Mouse (Mus musculus) kidney, postnatal 10 days (tissue): Measurements from ENCODE around the gene Rxfp4.

Source experiments
- DNase-seq: peaks from one replicate; pipeline ENCODE4 v3.0.0; 2021; ENCODE audit warnings: mixed read lengths

The Rxfp4 gene

DNA sequence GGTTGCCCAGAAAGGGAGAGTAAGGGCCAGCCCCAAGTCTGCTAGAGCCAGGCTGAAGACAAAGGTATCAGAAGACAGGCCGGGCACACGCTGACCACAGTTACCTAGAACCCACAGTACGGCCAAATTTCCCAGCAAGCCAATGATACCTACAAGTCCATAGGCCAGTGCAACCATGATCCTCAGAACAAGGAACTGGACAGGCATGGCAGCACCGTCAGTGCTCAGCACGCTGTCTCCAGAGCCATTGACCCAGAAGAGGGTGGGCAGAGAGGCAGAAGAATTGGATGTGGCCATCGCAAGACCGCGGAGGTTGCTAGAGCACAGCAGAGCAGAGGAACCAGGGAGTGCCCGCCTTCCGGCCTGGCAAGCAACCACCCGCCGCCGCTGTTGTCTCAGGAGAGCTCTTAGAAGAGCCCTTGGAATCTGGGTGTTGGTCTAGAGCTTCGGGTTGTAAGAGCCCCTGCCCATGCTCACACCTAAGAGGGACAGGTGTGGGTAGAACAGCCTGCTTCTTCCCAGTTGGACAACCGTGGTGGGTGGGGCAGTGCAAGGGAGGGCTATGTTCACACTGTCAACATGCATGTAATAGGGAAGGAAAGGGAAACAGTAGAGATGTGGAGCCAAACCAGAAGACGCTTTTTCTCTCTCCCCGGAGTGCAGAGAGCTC, at the start of gene Rxfp4:
TSS of gene Rxfp4 (minus strand) at position 297 of the 670 bp plus-strand sequence.
- peak; percentile 11 for DNase-seq

- DNase-seq, result no peak
Measured at GRCm38 (mm10) chr3:88701222-88701621, 48.3 kb upstream of the Rxfp4 start.

GRCm38 (mm10) chr3:88700247-88700646, 47.3 kb upstream of the Rxfp4 start:
- no peak for DNase-seq

GRCm38 (mm10) chr3:88698834-88699233, 45.9 kb upstream of the Rxfp4 start:
- DNase-seq, result no peak

- DNase-seq, result no peak
Measured at GRCm38 (mm10) chr3:88698051-88698450, 45.1 kb upstream of the Rxfp4 start.

GRCm38 (mm10) chr3:88695545-88695944, 42.6 kb upstream of the Rxfp4 start:
- DNase-seq, result no peak

GRCm38 (mm10) chr3:88689079-88689478, 36.1 kb upstream of the Rxfp4 start:
- no peak for DNase-seq

- DNase-seq, result no peak
Measured at GRCm38 (mm10) chr3:88686734-88687611, 34.0 kb upstream of the Rxfp4 start.

- peak; percentile 72 for DNase-seq
Measured at GRCm38 (mm10) chr3:88685958-88686451, 33.1 kb upstream of the Rxfp4 start.

DNA sequence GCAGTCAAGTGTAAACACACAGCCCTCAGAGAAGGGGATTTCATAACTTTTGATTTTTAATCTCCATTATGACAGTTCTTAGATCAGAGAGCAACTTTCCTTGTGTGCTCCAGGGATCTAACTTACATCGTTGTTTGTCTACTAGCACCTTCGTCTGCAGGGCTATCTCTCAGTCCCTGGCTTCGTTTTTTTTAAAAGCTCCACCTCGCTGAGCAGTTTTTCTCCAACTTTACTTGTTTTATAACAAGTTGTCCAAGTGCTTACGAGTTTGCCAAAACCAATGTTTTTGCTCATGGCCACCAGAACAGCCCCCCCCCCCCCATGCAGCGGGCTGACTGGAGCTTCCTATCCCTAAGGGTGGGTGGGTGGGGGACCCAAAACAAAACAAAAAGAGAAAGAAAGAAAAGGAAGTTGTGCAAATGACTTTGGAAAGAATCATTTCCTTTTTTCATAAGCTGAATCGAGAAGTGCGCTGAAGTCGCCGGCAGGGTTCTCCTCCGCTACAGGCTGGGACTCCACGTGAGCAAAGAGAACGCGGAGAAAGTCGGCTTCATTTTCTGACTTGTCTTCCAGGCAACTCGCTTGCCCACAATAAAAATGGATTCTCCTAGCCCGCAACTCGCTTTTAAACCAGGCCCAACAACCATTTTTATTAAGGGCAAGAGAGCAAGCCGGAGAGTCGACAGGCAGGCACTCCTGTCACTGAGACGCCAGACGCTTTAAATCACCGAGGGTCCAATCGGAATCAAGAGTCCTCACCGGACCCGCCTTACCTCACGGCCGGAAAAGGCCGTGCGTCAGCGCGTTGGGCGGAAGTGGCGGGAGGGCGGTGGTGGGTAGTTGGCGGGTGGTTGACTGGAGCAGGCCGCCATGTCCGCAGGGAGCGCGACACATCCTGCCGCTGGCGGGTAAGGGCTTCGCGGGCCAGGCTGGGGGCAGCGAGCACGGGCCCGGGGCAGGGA, 32.3 kb upstream of the Rxfp4 start, which contains the start of gene Khdc4:
TSS of gene Khdc4 (plus strand) at position 824 of the 962 bp plus-strand sequence.
- DNase-seq, result peak; percentile 98

DNA sequence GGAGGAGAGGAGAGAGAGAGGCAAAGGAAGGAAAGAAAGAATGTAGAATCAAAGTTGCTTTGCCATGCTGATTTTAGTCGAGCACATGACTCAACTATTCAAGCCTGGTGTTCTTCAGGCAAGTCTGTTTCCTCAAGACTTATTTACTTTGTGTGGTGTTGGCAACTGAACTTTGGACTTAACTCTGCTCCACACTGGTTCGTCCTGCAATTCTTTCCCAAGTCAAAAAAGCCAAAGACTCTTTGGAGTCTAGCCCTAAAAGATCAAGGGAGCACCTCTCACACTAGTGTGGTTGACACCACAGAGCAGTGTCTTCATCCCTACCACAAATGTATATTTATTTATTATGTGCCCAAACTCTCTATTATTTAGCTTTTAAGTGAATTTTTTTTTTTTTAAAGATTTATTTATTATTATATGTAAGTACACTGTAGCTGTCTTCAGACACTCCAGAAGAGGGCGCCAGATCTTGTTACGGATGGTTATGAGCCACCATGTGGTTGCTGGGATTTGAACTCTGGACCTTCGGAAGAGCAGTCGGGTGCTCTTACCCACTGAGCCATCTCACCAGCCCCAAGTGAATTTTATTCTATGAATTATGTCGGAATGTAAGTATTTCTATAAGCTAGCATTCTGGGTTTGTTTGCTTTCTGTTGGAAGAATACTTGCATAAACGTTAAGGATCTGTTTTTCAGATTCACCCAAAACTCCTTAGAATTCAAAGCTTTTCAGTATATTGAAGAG, 31.5 kb upstream of the Rxfp4 start:
- DNase-seq, result no peak

- no peak for DNase-seq
Measured at GRCm38 (mm10) chr3:88683814-88684213, 30.9 kb upstream of the Rxfp4 start.

DNA sequence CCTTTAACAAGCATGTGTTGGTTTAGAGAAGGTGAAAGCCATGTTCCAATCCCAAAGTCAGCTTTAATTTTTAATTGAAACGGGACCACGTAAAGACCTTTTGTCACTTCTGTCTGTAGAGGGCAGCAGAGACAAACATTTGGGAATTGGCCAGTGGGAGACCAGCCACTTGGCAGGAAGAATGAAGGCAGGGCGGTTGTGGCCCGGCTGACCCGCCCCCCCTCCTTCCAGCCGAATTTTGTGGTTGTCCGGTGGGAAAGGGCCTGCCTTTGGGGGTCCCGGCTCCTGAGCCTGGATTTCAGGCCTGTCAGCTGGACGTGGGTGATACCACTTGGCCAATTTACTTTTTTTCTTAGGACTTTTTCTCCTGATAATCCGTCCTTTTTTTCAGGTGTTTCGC, 24.5 kb upstream of the Rxfp4 start:
- peak; percentile 83 for DNase-seq

- DNase-seq, result no peak
Measured at GRCm38 (mm10) chr3:88664095-88664494, 11.2 kb upstream of the Rxfp4 start.

DNA sequence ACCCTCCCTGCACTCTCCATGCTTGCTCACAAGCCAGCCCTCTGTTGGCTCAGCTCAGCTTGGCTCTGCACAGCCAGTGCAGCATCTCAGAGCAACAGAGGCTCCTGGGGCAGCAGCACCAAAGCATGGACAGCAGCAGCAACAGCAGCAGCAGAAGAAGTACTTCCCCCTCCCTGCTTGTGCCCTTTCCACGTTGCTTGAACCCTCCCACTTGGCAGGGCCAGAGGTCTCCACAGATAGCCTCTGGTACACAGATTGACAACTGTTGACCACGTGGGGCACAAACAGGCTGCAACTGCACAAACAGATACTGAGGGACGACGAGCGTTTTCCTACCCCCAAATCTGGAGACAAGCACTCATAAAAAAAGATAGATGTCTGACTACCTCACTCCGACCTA, 6.9 kb upstream of the Rxfp4 start:
- DNase-seq, result no peak

- no peak for DNase-seq
Measured at GRCm38 (mm10) chr3:88658441-88659127, 5.6 kb upstream of the Rxfp4 start.

GRCm38 (mm10) chr3:88655619-88656018, 2.7 kb upstream of the Rxfp4 start:
- DNase-seq, result no peak

GRCm38 (mm10) chr3:88654621-88655020, 1.7 kb upstream of the Rxfp4 start:
- peak; percentile 28 for DNase-seq

GRCm38 (mm10) chr3:88653516-88654370, 801 bp upstream of the Rxfp4 start:
- no peak for DNase-seq
